Mouse (Mus musculus) midbrain, embryonic 12.5 days (tissue): ENCODE measurements around the gene Zmiz1. TPM values are rescaled to one million over a fixed set of nuclear protein-coding genes. Genes with fewer than 3 reads are reported as not detected.

Experiments
- ATAC-seq: fragments of 200-750 bp; cut with Nextera tagmentation; 2 replicates; pipeline ENCODE4 v1.8.0; 2017; ENCODE audit warnings: low read depth, moderate TSS enrichment, moderate library complexity; ENCODE audit not compliant: low FRiP score
- H3K27ac ChIP-seq: fragments of 300-500 bp; sonication (generic); replicated peaks from 2 replicates; pipeline ENCODE4 v1.5.1; 2016; ENCODE audit warnings: mild to moderate bottlenecking
- H3K27me3 ChIP-seq: fragments of 300-500 bp; sonication (generic); 2 replicates; pipeline ENCODE4 v1.6.1; 2016; ENCODE audit warnings: mild to moderate bottlenecking
- H3K36me3 ChIP-seq: fragments of 300-500 bp; sonication (generic); 2 replicates; pipeline ENCODE4 v1.6.1; 2016
- H3K4me1 ChIP-seq: fragments of 300-500 bp; sonication (generic); 2 replicates; pipeline ENCODE4 v1.6.1; 2016
- H3K4me2 ChIP-seq: fragments of 300-500 bp; sonication (generic); replicated peaks from 2 replicates; pipeline ENCODE4 v1.6.1; 2016; ENCODE audit warnings: mild to moderate bottlenecking, moderate library complexity
- H3K4me3 ChIP-seq: fragments of 300-500 bp; sonication (generic); 2 replicates; pipeline ENCODE4 v1.5.1; 2016; ENCODE audit warnings: mild to moderate bottlenecking
- H3K9ac ChIP-seq: fragments of 300-500 bp; sonication (generic); replicated peaks from 2 replicates; pipeline ENCODE4 v1.6.1; 2016; ENCODE audit warnings: mild to moderate bottlenecking, moderate library complexity
- H3K9me3 ChIP-seq: fragments of 300-500 bp; sonication (generic); 2 replicates; pipeline ENCODE4 v1.6.1; 2016; ENCODE audit warnings: mild to moderate bottlenecking
- WGBS: fragments of 180-500 bp; shearing (Covaris S2); methylation state at CpG from one replicate; pipeline ENCODE4 v1.1.7; 2016; 5-methylcytosine and 5-hydroxymethylcytosine counted together
- polyA plus RNA-seq: library from polyadenylated mRNA; unstranded; fragments of >200 nt; fragmentation: Nextera tagmentation; extraction: Ambion mirVana; gene quantifications from 2 replicates; pipeline ENCODE4 v1.2.1, GENCODE M21; 2016

The Zmiz1 gene
- polyA plus RNA-seq, 1 experiment from 2014 or later, result 79.4 TPM

GRCm38 (mm10) chr14:25636297-25636696, 177.3 kb downstream of the Zmiz1 start:
- 43% methylated on average over 7 of the region's 7 CpGs for WGBS
- Histone ChIP-seq H3K27ac (peak overlapping the region; percentile 52), H3K9ac (no peak overlapping the region), H3K36me3 (peaks cover 48% of the 10 kb centered on the region), H3K4me2 (no peak overlapping the region), H3K4me1 (peaks cover 47% of the 10 kb centered on the region), H3K27me3 (no peaks in the 10 kb centered on the region), H3K4me3 (no peak overlapping the region), H3K9me3 (no peaks in the 10 kb centered on the region)
- ATAC-seq, result 0 out of 2 replicates have a peak, but pooled peaks have one; percentile 20

DNA sequence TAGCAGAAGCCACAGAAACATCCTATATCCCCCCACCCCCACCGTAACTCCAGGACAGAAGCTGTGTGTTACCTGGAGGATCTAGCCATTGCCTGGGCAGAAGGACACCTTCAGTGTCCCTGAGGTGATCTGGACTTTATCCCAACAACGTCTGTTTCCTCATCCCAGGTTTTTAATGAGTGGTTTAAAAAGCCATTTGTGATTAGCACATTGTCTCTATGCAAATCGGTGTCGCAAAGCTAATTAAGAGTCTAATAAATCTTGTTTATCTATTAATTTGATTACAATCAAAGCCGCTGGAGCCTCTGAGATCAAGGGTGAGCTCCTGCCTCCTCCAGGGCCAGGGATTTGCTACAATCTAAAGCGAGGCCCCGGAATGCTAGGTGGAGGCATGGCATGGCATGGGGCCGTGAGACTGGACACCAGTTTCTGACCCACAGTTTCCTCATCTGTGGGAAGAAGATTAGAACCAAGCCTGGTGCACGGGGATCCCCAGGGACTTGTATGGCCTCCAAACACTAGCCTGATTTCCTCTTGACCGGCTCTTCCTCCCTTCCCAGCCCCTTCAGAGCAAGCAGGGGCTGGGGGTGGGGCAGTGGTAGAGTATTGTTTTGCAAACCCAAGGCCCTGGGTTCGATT, 180.3 kb downstream of the Zmiz1 start:
- Histone ChIP-seq H3K9me3 (no peaks in the 10 kb centered on the region), H3K4me3 (no peak overlapping the region), H3K4me1 (peaks cover 30% of the 10 kb centered on the region), H3K27me3 (no peaks in the 10 kb centered on the region), H3K4me2 (no peak overlapping the region), H3K27ac (no peak overlapping the region), H3K36me3 (peaks cover 68% of the 10 kb centered on the region), H3K9ac (no peak overlapping the region)
- WGBS, result 87% methylated on average over 11 of the region's 11 CpGs
- ATAC-seq, result no peak

DNA sequence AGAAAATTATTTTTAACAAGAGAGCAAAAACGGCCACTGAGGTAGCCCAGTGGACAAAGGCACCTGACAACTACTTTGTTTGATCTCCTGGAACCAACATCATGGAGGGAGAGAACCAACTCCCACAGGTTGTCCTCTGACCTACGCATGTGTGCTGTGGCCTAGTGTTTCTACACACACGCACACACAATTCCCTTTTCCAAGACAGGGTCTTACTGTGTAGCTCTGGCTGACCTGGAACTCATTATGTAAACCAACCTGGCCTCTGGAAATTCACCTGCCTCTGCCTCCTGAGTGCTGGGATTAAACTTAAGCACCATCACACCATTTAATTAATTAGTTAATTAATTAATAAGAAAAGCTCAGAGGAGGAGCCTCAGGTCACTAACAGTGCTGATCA, 181.0 kb downstream of the Zmiz1 start:
- H3K27me3 ChIP-seq, result no peaks in the 10 kb centered on the region
- H3K27ac ChIP-seq, result 0 out of 2 replicates have a peak overlapping the region, but pooled peaks have one; percentile 36
- WGBS, result 88% methylated on average over 3 of the region's 3 CpGs
- no peak overlapping the region for H3K4me3 ChIP-seq
- no peak overlapping the region for H3K4me2 ChIP-seq
- H3K36me3 ChIP-seq, result peaks cover 76% of the 10 kb centered on the region
- no peaks in the 10 kb centered on the region for H3K9me3 ChIP-seq
- H3K9ac ChIP-seq, result no peak overlapping the region
- H3K4me1 ChIP-seq, result peaks cover 26% of the 10 kb centered on the region
- no peak for ATAC-seq

- Histone ChIP-seq H3K27ac (peak overlapping the region; percentile 36), H3K36me3 (peaks cover 80% of the 10 kb centered on the region), H3K9me3 (no peaks in the 10 kb centered on the region), H3K4me2 (no peak overlapping the region), H3K9ac (no peak overlapping the region), H3K4me1 (peaks cover 21% of the 10 kb centered on the region), H3K4me3 (no peak overlapping the region), H3K27me3 (no peaks in the 10 kb centered on the region)
- 78% methylated on average over 6 of the region's 6 CpGs for WGBS
- ATAC-seq, result no peak
Observed at GRCm38 (mm10) chr14:25640421-25641056, 181.6 kb downstream of the Zmiz1 start.

- Histone ChIP-seq H3K36me3 (peaks cover 80% of the 10 kb centered on the region), H3K4me2 (no peak overlapping the region), H3K27ac (no peak overlapping the region), H3K27me3 (no peaks in the 10 kb centered on the region), H3K4me1 (peaks cover 16% of the 10 kb centered on the region), H3K9ac (no peak overlapping the region), H3K4me3 (no peak overlapping the region), H3K9me3 (no peaks in the 10 kb centered on the region)
- no peak for ATAC-seq
- 93% methylated on average over 6 of the region's 6 CpGs for WGBS
Observed at GRCm38 (mm10) chr14:25641067-25641466, 182.1 kb downstream of the Zmiz1 start.

- no peak for ATAC-seq
- H3K27ac ChIP-seq, result 0 out of 2 replicates have a peak overlapping the region, but pooled peaks have one; percentile 4
- H3K9ac ChIP-seq, result no peak overlapping the region
- H3K4me3 ChIP-seq, result no peak overlapping the region
- no peaks in the 10 kb centered on the region for H3K27me3 ChIP-seq
- no peak overlapping the region for H3K4me2 ChIP-seq
- peaks cover 91% of the 10 kb centered on the region for H3K36me3 ChIP-seq
- no peaks in the 10 kb centered on the region for H3K9me3 ChIP-seq
- no peaks in the 10 kb centered on the region for H3K4me1 ChIP-seq
- WGBS, result 92% methylated on average over 9 of the region's 9 CpGs
Observed at GRCm38 (mm10) chr14:25645717-25646116, 186.7 kb downstream of the Zmiz1 start.

DNA sequence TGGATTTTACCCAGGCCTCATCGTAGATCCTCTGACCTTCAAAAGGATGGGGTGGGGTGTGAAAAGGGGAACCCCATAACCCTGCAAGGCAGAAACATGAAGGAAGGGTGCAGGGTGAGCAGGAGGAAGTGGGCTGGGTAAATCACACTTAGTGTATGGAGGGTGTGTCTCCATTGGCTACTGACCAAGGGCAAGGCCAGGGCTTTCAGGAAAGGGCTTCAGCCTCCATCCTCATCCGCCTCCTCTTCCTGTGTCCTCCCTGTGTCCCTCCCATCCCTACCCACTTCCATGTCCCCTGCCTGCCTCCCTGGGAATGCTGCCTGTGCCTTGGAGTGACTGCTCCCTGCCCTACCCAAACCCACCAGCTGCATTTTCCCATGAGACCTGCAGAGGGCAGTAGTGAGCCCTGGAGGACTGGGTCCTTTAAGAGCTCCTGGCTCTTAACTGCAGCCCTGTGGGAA, 187.2 kb downstream of the Zmiz1 start:
- Histone ChIP-seq H3K36me3 (peaks cover 96% of the 10 kb centered on the region), H3K4me3 (no peak overlapping the region), H3K9me3 (no peaks in the 10 kb centered on the region), H3K4me2 (no peak overlapping the region), H3K9ac (no peak overlapping the region), H3K4me1 (no peaks in the 10 kb centered on the region), H3K27ac (no peak overlapping the region), H3K27me3 (no peaks in the 10 kb centered on the region)
- 78% methylated on average over 2 of the region's 2 CpGs for WGBS
- peak; percentile 31; the same call in 1 of the 2 replicates for ATAC-seq

DNA sequence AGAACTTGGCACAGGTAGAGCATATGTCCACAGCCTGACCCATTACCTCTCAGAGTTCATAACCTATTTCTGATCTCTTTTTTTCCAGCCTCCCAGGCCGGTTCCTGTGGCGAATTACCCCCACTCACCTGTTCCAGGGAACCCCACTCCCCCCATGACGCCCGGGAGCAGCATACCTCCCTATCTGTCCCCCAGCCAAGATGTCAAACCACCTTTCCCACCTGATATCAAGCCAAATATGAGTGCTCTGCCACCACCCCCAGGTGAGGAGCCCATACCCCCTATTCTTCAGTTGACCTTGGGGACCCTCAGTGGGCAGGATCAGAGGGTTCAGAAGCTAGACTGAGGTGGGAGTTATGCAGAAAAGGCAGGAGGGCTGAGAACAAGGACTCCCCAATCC, 192.1 kb downstream of the Zmiz1 start:
- Histone ChIP-seq H3K36me3 (peaks cover 100% of the 10 kb centered on the region), H3K27me3 (no peaks in the 10 kb centered on the region), H3K9ac (no peak overlapping the region), H3K4me1 (no peaks in the 10 kb centered on the region), H3K9me3 (no peaks in the 10 kb centered on the region), H3K4me2 (no peak overlapping the region), H3K27ac (no peak overlapping the region), H3K4me3 (no peak overlapping the region)
- 95% methylated on average over 4 of the region's 4 CpGs for WGBS
- no peak for ATAC-seq

- Histone ChIP-seq H3K4me3 (no peak overlapping the region), H3K27me3 (no peaks in the 10 kb centered on the region), H3K4me1 (no peaks in the 10 kb centered on the region), H3K27ac (no peak overlapping the region), H3K9me3 (no peaks in the 10 kb centered on the region), H3K9ac (no peak overlapping the region), H3K36me3 (peaks cover 100% of the 10 kb centered on the region), H3K4me2 (no peak overlapping the region)
- 93% methylated on average over 9 of the region's 9 CpGs for WGBS
- ATAC-seq, result no peak
Observed at GRCm38 (mm10) chr14:25651905-25652304, 192.9 kb downstream of the Zmiz1 start.

DNA sequence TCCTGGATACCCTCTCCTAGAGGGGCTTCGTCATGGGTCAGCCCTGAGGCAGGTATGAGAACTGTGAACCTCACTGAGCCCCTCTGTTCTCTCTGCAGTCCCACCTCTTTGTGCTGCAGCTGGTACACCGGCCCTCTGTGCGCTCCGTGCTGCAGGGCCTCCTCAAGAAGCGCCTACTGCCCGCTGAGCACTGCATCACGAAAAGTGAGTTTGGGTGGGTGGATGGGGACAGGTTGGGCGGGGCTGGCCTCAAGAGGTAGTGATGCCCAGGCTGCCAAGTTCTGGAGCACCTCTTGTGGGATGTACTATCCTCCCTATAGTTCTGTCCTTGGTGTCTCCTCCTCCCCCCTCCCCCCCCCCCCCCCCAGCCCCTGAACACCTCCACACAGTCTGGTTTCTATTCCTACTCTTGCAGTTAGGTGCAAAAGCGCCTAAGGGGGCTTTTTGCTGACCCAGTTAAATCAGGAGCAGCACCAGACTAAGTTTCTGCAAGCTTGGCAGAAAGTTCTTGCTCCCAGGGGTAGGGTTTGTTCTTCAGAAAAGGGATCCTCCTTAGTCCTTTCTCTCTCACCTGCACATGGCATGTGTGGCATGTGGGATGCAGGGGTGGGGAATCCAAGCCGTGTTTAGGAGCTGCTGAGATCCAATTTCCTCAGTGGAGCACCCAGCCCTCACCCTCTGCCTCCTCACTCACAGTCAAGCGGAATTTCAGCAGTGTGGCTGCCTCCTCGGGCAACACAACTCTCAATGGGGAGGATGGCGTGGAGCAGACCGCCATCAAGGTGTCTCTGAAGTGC, 195.6 kb downstream of the Zmiz1 start:
- Histone ChIP-seq H3K4me1 (no peaks in the 10 kb centered on the region), H3K9me3 (no peaks in the 10 kb centered on the region), H3K4me3 (no peak overlapping the region), H3K27me3 (no peaks in the 10 kb centered on the region), H3K36me3 (peaks cover 100% of the 10 kb centered on the region), H3K4me2 (no peak overlapping the region), H3K9ac (no peak overlapping the region), H3K27ac (0 out of 2 replicates have a peak overlapping the region, but pooled peaks have one; percentile 12)
- WGBS, result 94% methylated on average over 14 of the region's 14 CpGs
- ATAC-seq, result no peak

DNA sequence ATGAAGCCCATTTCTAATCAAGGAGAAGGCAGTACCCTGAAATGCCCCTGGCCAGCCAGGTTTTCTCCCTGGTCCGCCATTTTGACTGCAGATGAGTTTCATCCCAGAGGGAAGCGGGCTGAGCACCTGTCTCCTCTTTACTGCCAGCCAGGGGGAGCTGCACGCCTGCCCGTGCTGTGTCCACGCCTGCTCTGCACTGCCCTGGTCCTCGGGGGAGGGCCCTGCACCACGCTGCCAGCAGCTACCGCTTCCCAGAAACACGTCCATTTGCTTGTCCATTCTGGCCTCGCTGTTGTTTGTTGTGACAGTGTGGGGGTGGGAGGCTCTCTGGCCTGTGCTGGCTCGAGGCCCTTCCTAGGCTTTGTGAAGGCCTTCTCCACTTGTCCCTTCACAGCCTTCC, 201.7 kb downstream of the Zmiz1 start:
- Histone ChIP-seq H3K4me3 (no peak overlapping the region), H3K4me1 (no peaks in the 10 kb centered on the region), H3K27ac (peak overlapping the region; percentile 0; the same call in 1 of the 2 replicates), H3K4me2 (no peak overlapping the region), H3K9me3 (no peaks in the 10 kb centered on the region), H3K36me3 (peaks cover 98% of the 10 kb centered on the region), H3K9ac (no peak overlapping the region), H3K27me3 (no peaks in the 10 kb centered on the region)
- ATAC-seq, result no peak
- 74% methylated on average over 11 of the region's 11 CpGs for WGBS
